Mouse (Mus musculus): ENCODE measurements around the gene 4921536K21Rik.

DNA sequence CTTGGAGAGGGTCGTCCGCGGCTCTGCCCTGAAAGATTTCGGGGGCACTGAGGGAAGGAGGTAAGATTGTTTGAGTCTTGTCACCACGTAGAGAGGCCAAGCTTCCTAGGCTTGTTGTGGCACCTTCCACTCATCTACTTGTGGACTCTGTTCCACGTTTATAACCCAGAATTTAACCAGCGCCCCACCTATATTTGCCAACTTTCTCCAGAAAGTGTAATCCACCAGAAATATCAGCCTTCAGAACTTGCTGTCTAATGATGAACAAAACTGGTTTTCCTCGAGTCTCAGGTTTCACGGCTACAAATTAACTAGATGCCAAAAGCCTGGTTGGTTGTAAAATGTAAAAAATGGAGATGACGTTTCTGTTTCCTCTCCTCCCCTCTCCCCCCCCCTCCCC is 560 bp upstream of the 4921536K21Rik start:
- no peak for TF ChIP-seq CTCF (IDR thresholded peaks at IDR 0.05; ENCODE audit: control insufficient read depth, insufficient read depth, low read length)
- TF ChIP-seq POLR2A (IDR thresholded peaks at IDR 0.05; ENCODE audit: borderline replicate concordance, control insufficient read depth, low read depth, low read length): no peak
